Mouse (Mus musculus): ENCODE results near the gene Afg1l.

The Afg1l gene

DNA sequence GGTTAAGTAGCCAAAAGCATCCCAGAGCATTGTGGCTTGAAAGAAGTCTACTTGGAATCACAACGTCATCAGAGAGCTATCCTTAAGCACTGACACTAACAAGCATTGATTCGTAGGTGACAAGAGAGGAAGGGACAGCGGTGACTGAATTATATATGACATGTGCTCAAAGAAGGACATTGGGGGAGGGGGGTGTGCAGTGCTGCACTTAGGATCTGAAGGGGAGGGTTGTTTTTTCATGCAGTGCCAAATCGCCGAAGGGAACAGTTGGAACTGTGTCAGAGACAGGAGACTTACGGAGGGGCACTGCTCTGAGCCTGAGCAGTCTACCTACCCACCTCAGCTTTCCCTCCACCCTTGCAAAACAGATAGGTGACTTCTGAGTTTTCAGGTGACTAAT, 94.7 kb downstream of the Afg1l start:
- DNase-seq (ENCODE audit: low read depth, low spot score), result no peak

GRCm38 (mm10) chr10:42364216-42364615, 114.1 kb downstream of the Afg1l start:
- DNase-seq (ENCODE audit: low read depth, low spot score), result no peak

DNA sequence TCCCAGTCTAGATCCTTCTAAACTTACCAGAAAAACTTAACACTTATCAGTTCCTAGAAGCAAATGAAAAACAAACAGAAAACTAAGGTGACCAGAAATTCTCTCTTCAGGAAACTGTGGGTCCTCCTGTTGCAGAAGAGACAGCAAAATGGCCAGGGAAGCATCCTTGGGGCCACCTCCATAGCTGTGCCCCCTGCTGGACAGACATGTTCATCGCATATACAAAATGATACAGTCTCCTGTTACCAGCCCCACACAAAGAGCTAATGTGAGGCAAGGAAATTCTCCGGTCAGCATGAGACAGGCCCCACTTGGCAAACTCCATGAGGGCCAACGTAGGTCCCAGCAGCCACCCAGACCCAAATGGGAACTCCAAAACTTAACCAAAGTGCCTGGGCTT, 122.4 kb downstream of the Afg1l start:
- DNase-seq (ENCODE audit: low read depth, low spot score), result peak; percentile 61

DNA sequence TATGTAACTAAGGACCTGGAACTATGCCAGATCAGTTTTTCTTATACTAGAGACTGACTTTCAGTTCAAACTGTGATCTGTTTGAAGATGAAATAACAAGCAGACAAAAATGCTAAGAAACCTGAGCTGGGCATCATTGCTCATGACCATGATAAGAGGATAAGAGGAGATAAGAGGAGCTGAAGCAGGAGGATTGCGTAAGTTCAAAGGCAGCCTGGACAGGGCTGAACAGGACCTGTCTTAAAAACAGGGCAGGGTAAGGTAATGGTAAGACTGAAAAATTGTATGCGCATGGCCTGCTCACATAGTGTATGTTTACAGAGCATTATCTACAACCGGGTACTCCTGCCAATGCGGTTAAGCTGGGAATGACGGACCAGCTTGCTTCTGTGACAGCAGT, 130.4 kb downstream of the Afg1l start:
- no peak for DNase-seq (ENCODE audit: low read depth, low spot score)

DNA sequence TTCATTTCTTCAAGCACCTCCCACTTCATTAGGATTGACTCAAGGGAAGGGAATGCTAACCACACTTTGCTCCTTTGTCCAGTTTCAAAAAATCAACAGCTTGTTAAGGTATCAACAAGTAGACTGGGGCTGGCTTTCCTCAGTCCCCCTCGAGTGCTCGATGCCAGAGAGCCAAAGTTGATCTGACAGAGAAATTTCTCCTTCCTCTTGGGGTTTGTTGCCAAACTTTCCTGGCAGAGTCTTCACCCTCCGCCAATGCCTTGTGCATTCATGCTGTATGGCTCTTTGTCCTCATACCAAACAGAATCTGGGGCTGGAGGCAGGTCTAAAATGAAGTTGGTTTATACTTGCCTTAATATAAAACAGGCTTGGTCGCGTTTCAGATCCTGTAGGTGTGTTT, 131.2 kb downstream of the Afg1l start:
- DNase-seq (ENCODE audit: low read depth, low spot score), result no peak

GRCm38 (mm10) chr10:42346179-42346877, 132.0 kb downstream of the Afg1l start:
- DNase-seq (ENCODE audit: low read depth, low spot score), result no peak

- DNase-seq (ENCODE audit: low read depth, low spot score), result no peak
Observed at GRCm38 (mm10) chr10:42342714-42343113, 135.7 kb downstream of the Afg1l start.

DNA sequence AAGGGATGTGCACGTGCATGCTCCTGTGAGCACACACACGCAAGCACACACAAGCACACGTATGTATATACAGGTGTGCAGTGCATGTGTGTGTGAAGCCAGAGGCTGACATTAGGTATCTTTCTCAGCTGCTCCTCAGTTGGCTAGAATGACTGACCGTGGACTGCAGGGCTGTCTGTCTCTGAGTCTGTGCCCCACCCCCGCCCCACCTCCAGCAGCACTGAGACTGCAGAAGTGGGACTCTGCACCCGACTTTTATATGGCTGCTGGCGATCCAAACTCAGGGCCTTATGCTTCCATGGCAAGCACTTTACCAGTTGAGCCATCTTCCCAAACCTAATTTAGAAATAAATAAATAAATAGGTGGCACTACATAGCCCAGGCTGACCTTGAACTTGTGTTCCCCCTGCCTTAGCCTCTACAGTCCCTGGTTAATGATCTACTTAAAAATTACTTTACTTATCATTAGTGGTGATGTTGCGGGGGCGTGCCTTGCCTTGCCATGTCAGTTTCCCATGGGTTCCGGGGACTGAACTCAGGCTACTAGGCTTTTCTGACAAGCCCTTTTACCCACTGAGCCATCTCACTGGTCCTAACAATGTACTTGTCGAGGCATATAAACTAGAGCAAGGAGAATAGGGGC, 136.4 kb downstream of the Afg1l start:
- no peak for DNase-seq (ENCODE audit: low read depth, low spot score)

DNA sequence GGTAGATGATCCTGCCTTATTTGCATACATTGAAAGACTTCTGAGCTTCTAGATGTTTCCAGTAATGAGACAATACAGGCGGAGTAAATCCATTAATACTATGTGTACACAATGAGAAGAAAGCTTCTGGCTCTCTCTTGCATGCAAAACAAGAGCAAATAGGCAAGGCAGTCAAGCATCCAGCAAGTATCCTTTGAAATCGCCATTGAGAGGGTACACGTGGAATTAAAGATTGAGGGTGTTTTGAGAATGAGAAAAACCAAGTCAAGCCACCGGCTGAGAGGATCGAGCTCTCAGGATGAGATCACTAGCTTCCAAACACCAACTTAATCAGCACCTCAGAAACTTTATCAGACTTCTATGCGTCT, 138.0 kb downstream of the Afg1l start:
- no peak for DNase-seq (ENCODE audit: low read depth, low spot score)

- no peak for DNase-seq (ENCODE audit: low read depth, low spot score)
Observed at GRCm38 (mm10) chr10:42339773-42340425, 138.5 kb downstream of the Afg1l start.

DNA sequence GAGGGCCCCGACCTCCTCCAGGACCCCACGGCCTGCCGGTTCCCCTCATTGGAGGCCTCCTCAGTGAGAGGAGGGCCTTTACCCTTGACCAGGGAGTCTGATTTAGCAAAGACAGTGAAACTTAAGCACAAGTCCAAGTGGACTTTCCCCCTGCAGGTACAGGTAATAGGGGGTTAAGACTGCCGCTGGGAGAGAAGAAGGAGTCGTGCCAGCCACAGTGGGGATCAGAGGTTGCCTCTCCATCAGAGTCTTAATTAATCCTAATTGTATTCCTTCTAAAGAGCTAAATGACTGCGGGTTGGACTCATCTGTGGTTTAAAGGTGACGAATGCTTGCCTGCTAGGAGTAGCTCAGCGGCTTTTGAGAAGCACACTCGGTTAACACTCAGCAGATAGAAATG, 139.9 kb downstream of the Afg1l start:
- DNase-seq (ENCODE audit: low read depth, low spot score), result no peak

- DNase-seq (ENCODE audit: low read depth, low spot score), result peak; percentile 51
Observed at GRCm38 (mm10) chr10:42327576-42327975, 150.8 kb downstream of the Afg1l start.

GRCm38 (mm10) chr10:42325305-42325704, 153.1 kb downstream of the Afg1l start:
- no peak for DNase-seq (ENCODE audit: low read depth, low spot score)

GRCm38 (mm10) chr10:42323978-42324377, 154.4 kb downstream of the Afg1l start:
- no peak for DNase-seq (ENCODE audit: low read depth, low spot score)

DNA sequence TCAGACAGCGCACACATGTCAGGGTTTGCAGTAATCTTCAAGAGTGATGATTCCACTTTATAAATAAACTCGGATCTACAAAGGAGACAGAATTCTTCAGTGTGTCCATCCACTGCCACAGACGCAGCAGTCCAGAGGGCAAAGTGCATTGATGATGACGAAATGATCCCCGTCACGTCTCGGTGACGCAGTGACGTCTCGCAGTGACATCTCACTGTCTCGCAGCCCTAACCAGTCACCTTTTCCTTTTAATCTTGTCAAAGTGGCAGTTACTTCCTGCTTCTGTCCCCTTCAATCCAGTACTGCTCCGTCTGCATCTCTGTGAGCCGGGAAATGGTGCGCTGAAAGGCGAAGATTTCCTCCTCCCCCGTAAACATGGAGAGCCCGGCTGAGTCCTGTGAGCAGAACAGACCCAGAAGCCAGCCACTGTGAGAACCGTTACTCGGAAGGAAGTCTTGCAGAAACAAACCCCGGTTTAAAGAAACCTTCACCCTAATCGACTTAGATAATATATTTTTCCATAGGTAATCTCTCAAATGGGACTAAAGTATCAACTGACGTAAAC, 165.1 kb downstream of the Afg1l start:
- DNase-seq (ENCODE audit: low read depth, low spot score), result no peak

- DNase-seq (ENCODE audit: low read depth, low spot score), result peak; percentile 32
Observed at GRCm38 (mm10) chr10:42312557-42312956, 165.8 kb downstream of the Afg1l start.

GRCm38 (mm10) chr10:42308687-42308987, 169.7 kb downstream of the Afg1l start:
- peak; percentile 36 for DNase-seq (ENCODE audit: low read depth, low spot score)

GRCm38 (mm10) chr10:42307980-42308686, 170.2 kb downstream of the Afg1l start:
- peak; percentile 87 for DNase-seq (ENCODE audit: low read depth, low spot score)

- peak; percentile 31 for DNase-seq (ENCODE audit: low read depth, low spot score)
Observed at GRCm38 (mm10) chr10:42306422-42306821, 171.9 kb downstream of the Afg1l start.

GRCm38 (mm10) chr10:42300805-42301204, 177.6 kb downstream of the Afg1l start:
- DNase-seq (ENCODE audit: low read depth, low spot score), result peak; percentile 20

DNA sequence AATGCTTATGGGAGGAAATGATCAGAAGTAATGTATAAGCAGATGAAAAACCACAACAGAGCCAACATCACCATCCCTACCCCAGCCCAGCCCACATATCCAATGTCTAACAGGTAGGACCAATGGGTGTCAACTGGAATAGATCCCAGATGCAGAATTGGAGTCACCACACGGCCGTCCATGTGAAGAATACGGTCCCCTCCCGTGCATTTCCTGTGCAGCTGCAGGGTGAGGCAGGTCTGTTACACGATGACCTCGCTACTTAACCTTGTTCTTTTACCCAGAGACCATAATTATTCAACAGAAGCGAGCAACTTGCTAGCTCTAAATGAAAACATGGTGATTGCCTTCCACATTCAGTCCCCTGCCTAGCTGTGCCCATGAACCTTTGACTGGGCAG, 178.4 kb downstream of the Afg1l start:
- DNase-seq (ENCODE audit: low read depth, low spot score), result peak; percentile 28

GRCm38 (mm10) chr10:42299426-42299825, 178.9 kb downstream of the Afg1l start:
- DNase-seq (ENCODE audit: low read depth, low spot score), result no peak

Data from ZHBTc4 (cell line).